Mouse (Mus musculus): ENCODE data around the gene Phactr2. TPM values are rescaled to one million over a fixed set of nuclear protein-coding genes. Genes with fewer than 3 reads are reported as not detected.

Phactr2 gene
- polyA plus RNA-seq, 1 experiment from 2014 or later: 41.5 TPM

- whole genome bisulfite sequencing: 63% methylated on average over 2 of the region's 2 CpGs
- Histone ChIP-seq H3K27me3 (ENCODE audit: control insufficient read depth, insufficient read depth, low read length) (no peaks in the 10 kb centered on the region), H3K9ac (ENCODE audit: low read depth, low read length) (no peak overlapping the region), H3K4me2 (replicated peaks; ENCODE audit: low read depth, low read length) (no peak overlapping the region), H3K9me3 (ENCODE audit: control insufficient read depth, low read length) (no peaks in the 10 kb centered on the region), H3K36me3 (ENCODE audit: control insufficient read depth, insufficient read depth, low read length) (no peaks in the 10 kb centered on the region; the same call in 1 of the 2 replicates), H3K4me3 (ENCODE audit: low read length) (no peak overlapping the region), H3K27ac (ENCODE audit: low read depth, low read length) (no peak overlapping the region), H3K4me1 (ENCODE audit: control insufficient read depth, insufficient read depth, low read length) (no peaks in the 10 kb centered on the region)
- no peak for ATAC-seq (ENCODE audit: low FRiP score, low TSS enrichment)
These were observed 182.2 kb downstream of the Phactr2 start for GRCm38 (mm10) chr10:13292026-13292425.

GRCm38 (mm10) chr10:13289252-13289961 is 184.8 kb downstream of the Phactr2 start:
- Histone ChIP-seq H3K9ac (ENCODE audit: low read depth, low read length) (no peak overlapping the region), H3K27ac (ENCODE audit: low read depth, low read length) (no peak overlapping the region), H3K4me1 (ENCODE audit: control insufficient read depth, insufficient read depth, low read length) (no peaks in the 10 kb centered on the region), H3K36me3 (ENCODE audit: control insufficient read depth, insufficient read depth, low read length) (no peaks in the 10 kb centered on the region; the same call in 1 of the 2 replicates), H3K27me3 (ENCODE audit: control insufficient read depth, insufficient read depth, low read length) (no peaks in the 10 kb centered on the region), H3K4me3 (ENCODE audit: low read length) (no peak overlapping the region), H3K4me2 (replicated peaks; ENCODE audit: low read depth, low read length) (no peak overlapping the region), H3K9me3 (ENCODE audit: control insufficient read depth, low read length) (no peaks in the 10 kb centered on the region)
- no peak for ATAC-seq (ENCODE audit: low FRiP score, low TSS enrichment)
- WGBS: 85% methylated on average over 8 of the region's 8 CpGs

GRCm38 (mm10) chr10:13288296-13288695 is 185.9 kb downstream of the Phactr2 start:
- WGBS: 93% methylated on average over 5 of the region's 5 CpGs
- Histone ChIP-seq H3K4me3 (ENCODE audit: low read length) (no peak overlapping the region), H3K4me1 (ENCODE audit: control insufficient read depth, insufficient read depth, low read length) (no peaks in the 10 kb centered on the region), H3K9ac (ENCODE audit: low read depth, low read length) (no peak overlapping the region), H3K4me2 (replicated peaks; ENCODE audit: low read depth, low read length) (no peak overlapping the region), H3K36me3 (ENCODE audit: control insufficient read depth, insufficient read depth, low read length) (no peaks in the 10 kb centered on the region; the same call in 1 of the 2 replicates), H3K9me3 (ENCODE audit: control insufficient read depth, low read length) (no peaks in the 10 kb centered on the region), H3K27me3 (ENCODE audit: control insufficient read depth, insufficient read depth, low read length) (no peaks in the 10 kb centered on the region), H3K27ac (ENCODE audit: low read depth, low read length) (no peak overlapping the region)
- ATAC-seq (ENCODE audit: low FRiP score, low TSS enrichment): no peak

- Histone ChIP-seq H3K4me1 (ENCODE audit: control insufficient read depth, insufficient read depth, low read length) (no peaks in the 10 kb centered on the region), H3K4me2 (replicated peaks; ENCODE audit: low read depth, low read length) (no peak overlapping the region), H3K9ac (ENCODE audit: low read depth, low read length) (no peak overlapping the region), H3K36me3 (ENCODE audit: control insufficient read depth, insufficient read depth, low read length) (no peaks in the 10 kb centered on the region; the same call in 1 of the 2 replicates), H3K27ac (ENCODE audit: low read depth, low read length) (no peak overlapping the region), H3K4me3 (ENCODE audit: low read length) (no peak overlapping the region), H3K9me3 (ENCODE audit: control insufficient read depth, low read length) (no peaks in the 10 kb centered on the region), H3K27me3 (ENCODE audit: control insufficient read depth, insufficient read depth, low read length) (no peaks in the 10 kb centered on the region)
- ATAC-seq (ENCODE audit: low FRiP score, low TSS enrichment): no peak
- 70% methylated on average over 4 of the region's 4 CpGs for WGBS
These were observed 190.8 kb downstream of the Phactr2 start for GRCm38 (mm10) chr10:13283441-13283840.

- Histone ChIP-seq H3K4me1 (ENCODE audit: control insufficient read depth, insufficient read depth, low read length) (no peaks in the 10 kb centered on the region), H3K4me3 (ENCODE audit: low read length) (no peak overlapping the region), H3K27ac (ENCODE audit: low read depth, low read length) (no peak overlapping the region), H3K36me3 (ENCODE audit: control insufficient read depth, insufficient read depth, low read length) (no peaks in the 10 kb centered on the region; the same call in 1 of the 2 replicates), H3K9ac (ENCODE audit: low read depth, low read length) (no peak overlapping the region), H3K27me3 (ENCODE audit: control insufficient read depth, insufficient read depth, low read length) (no peaks in the 10 kb centered on the region), H3K4me2 (replicated peaks; ENCODE audit: low read depth, low read length) (no peak overlapping the region), H3K9me3 (ENCODE audit: control insufficient read depth, low read length) (no peaks in the 10 kb centered on the region)
- no peak for ATAC-seq (ENCODE audit: low FRiP score, low TSS enrichment)
- WGBS: 86% methylated on average over 6 of the region's 6 CpGs
These were observed 193.8 kb downstream of the Phactr2 start for GRCm38 (mm10) chr10:13280298-13280853.

- Histone ChIP-seq H3K4me2 (replicated peaks; ENCODE audit: low read depth, low read length) (no peak overlapping the region), H3K36me3 (ENCODE audit: control insufficient read depth, insufficient read depth, low read length) (no peaks in the 10 kb centered on the region), H3K4me1 (ENCODE audit: control insufficient read depth, insufficient read depth, low read length) (no peaks in the 10 kb centered on the region), H3K27ac (ENCODE audit: low read depth, low read length) (no peak overlapping the region), H3K9me3 (ENCODE audit: control insufficient read depth, low read length) (no peaks in the 10 kb centered on the region), H3K4me3 (ENCODE audit: low read length) (no peak overlapping the region), H3K27me3 (ENCODE audit: control insufficient read depth, insufficient read depth, low read length) (no peaks in the 10 kb centered on the region), H3K9ac (ENCODE audit: low read depth, low read length) (no peak overlapping the region)
- no peak for ATAC-seq (ENCODE audit: low FRiP score, low TSS enrichment)
- 85% methylated on average over 5 of the region's 5 CpGs for WGBS
These were observed 197.9 kb downstream of the Phactr2 start for GRCm38 (mm10) chr10:13276298-13276697.

GRCm38 (mm10) chr10:13275152-13275551 is 199.1 kb downstream of the Phactr2 start:
- ATAC-seq (ENCODE audit: low FRiP score, low TSS enrichment): no peak
- H3K27ac ChIP-seq (ENCODE audit: low read depth, low read length): no peak overlapping the region
- 93% methylated on average over 6 of the region's 6 CpGs for WGBS

GRCm38 (mm10) chr10:13274699-13275098 is 199.5 kb downstream of the Phactr2 start:
- Histone ChIP-seq H3K27ac (ENCODE audit: low read depth, low read length) (no peak overlapping the region), H3K27me3 (ENCODE audit: control insufficient read depth, insufficient read depth, low read length) (no peaks in the 10 kb centered on the region), H3K4me3 (ENCODE audit: low read length) (no peak overlapping the region), H3K4me1 (ENCODE audit: control insufficient read depth, insufficient read depth, low read length) (no peaks in the 10 kb centered on the region), H3K9ac (ENCODE audit: low read depth, low read length) (no peak overlapping the region), H3K9me3 (ENCODE audit: control insufficient read depth, low read length) (no peaks in the 10 kb centered on the region), H3K36me3 (ENCODE audit: control insufficient read depth, insufficient read depth, low read length) (no peaks in the 10 kb centered on the region), H3K4me2 (replicated peaks; ENCODE audit: low read depth, low read length) (no peak overlapping the region)
- 89% methylated on average over 4 of the region's 4 CpGs for WGBS
- no peak for ATAC-seq (ENCODE audit: low FRiP score, low TSS enrichment)

More at GRCm38 (mm10) chr10:13275152-13275551, 199.1 kb downstream of the Phactr2 start:
- Histone ChIP-seq H3K27me3 (ENCODE audit: control insufficient read depth, insufficient read depth, low read length) (no peaks in the 10 kb centered on the region), H3K4me2 (replicated peaks; ENCODE audit: low read depth, low read length) (no peak overlapping the region), H3K4me1 (ENCODE audit: control insufficient read depth, insufficient read depth, low read length) (no peaks in the 10 kb centered on the region), H3K4me3 (ENCODE audit: low read length) (no peak overlapping the region), H3K9me3 (ENCODE audit: control insufficient read depth, low read length) (no peaks in the 10 kb centered on the region), H3K9ac (ENCODE audit: low read depth, low read length) (no peak overlapping the region), H3K36me3 (ENCODE audit: control insufficient read depth, insufficient read depth, low read length) (no peaks in the 10 kb centered on the region)

GRCm38 (mm10) chr10:13273756-13274155 is 200.5 kb downstream of the Phactr2 start:
- H3K4me1 ChIP-seq (ENCODE audit: control insufficient read depth, insufficient read depth, low read length): no peaks in the 10 kb centered on the region
- 91% methylated on average over 1 of the region's 1 CpGs for WGBS
- ATAC-seq (ENCODE audit: low FRiP score, low TSS enrichment): no peak

More at GRCm38 (mm10) chr10:13273756-13274155, 200.5 kb downstream of the Phactr2 start:
- Histone ChIP-seq H3K4me2 (replicated peaks; ENCODE audit: low read depth, low read length) (no peak overlapping the region), H3K4me3 (ENCODE audit: low read length) (no peak overlapping the region), H3K9me3 (ENCODE audit: control insufficient read depth, low read length) (no peaks in the 10 kb centered on the region), H3K27me3 (ENCODE audit: control insufficient read depth, insufficient read depth, low read length) (no peaks in the 10 kb centered on the region), H3K9ac (ENCODE audit: low read depth, low read length) (no peak overlapping the region), H3K27ac (ENCODE audit: low read depth, low read length) (no peak overlapping the region), H3K36me3 (ENCODE audit: control insufficient read depth, insufficient read depth, low read length) (no peaks in the 10 kb centered on the region)

Measured in kidney, embryonic 14.5 days (tissue).